ENCODE assay signal across 22 mouse cellular contexts in the genomic region with DNA sequence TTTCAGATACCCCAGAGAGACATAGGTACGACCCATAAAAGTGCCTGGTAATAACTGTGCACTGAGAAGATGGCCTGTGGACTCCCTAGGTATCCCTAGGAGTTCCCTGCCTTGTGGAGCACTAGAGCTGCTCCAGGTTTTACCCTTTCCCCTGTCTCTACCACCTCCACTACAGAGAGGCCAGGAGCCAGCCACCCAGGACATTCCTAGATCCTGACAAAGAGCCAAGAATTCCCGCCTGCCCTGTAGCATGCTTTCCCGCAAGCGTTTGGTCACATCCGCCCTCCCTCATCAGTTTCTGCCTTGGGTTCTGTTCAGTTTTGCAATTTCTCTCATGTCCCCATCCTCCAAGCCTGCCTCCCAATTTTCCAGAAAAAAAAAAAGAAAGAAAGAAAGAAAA.
DNase-seq lines count a peak whose midpoint lies in the region; ATAC-seq and TF ChIP-seq lines count a peak whose summit lies in the region.
"Had no signal": no experiment of that assay in that cellular context is flagged by ENCODE, and none has a peak within 500 bp of the region (broad histone marks: within the 10 kb centered on the region; RNA-seq: fewer than 3 reads in every experiment).

No protein-coding gene starts in this region.

- no peaks in the 10 kb centered on the region for H3K9me3 ChIP-seq in heart, embryonic 14.5 days (ENCODE audit: control insufficient read depth, low read length)
- no peaks in the 10 kb centered on the region for H3K9me3 ChIP-seq in kidney, postnatal 0 days (replicated peaks; ENCODE audit: low read length)
- no peaks in the 10 kb centered on the region for H3K9me3 ChIP-seq in kidney, embryonic 16.5 days (ENCODE audit: low read length)
- H3K9me3 ChIP-seq: forebrain, embryonic 13.5 days; limb, embryonic 15.5 days; liver, embryonic 15.5 days; midbrain, embryonic 13.5 days; neural tube, embryonic 12.5 days had no signal

- no peak for TF ChIP-seq POLR2A in brain, embryonic 14.5 days (IDR thresholded peaks at IDR 0.05; ENCODE audit: borderline replicate concordance, extremely low read depth, insufficient read depth, insufficient read length, poor library complexity, severe bottlenecking)

- H3K9ac ChIP-seq in heart, embryonic 14.5 days (ENCODE audit: low read length), result no peak overlapping the region
- no peak overlapping the region for H3K9ac ChIP-seq in kidney, postnatal 0 days (ENCODE audit: low read depth, low read length)
- no peak overlapping the region for H3K9ac ChIP-seq in kidney, embryonic 16.5 days (replicated peaks; ENCODE audit: low read length)
- H3K9ac ChIP-seq: forebrain, embryonic 13.5 days; hindbrain, embryonic 14.5 days; limb, embryonic 15.5 days; liver, embryonic 15.5 days; midbrain, embryonic 13.5 days; neural tube, embryonic 12.5 days had no signal

- H3K27ac ChIP-seq in heart, embryonic 14.5 days (replicated peaks in 1 of 2; ENCODE audit: control insufficient read depth in 1 of 2, insufficient read depth in 1 of 2, low read depth in 2 of 2, low read length in 2 of 2), result no peak overlapping the region
- H3K27ac ChIP-seq in kidney, postnatal 0 days, result no peak overlapping the region
- H3K27ac ChIP-seq in kidney, embryonic 16.5 days (ENCODE audit: low read length), result no peak overlapping the region
- H3K27ac ChIP-seq: forebrain, embryonic 13.5 days; hindbrain, embryonic 14.5 days; limb, embryonic 15.5 days; liver, embryonic 15.5 days; midbrain, embryonic 13.5 days; neural tube, embryonic 12.5 days had no signal

- 30% methylated on average over 5 of the region's 5 CpGs for WGBS in heart, embryonic 14.5 days
- WGBS in kidney, postnatal 0 days, result 57% methylated on average over 5 of the region's 5 CpGs
- 66% methylated on average over 5 of the region's 5 CpGs for WGBS in kidney, embryonic 16.5 days

- H3K4me3 ChIP-seq in heart, embryonic 14.5 days (ENCODE audit: control insufficient read depth in 1 of 2, insufficient read depth in 1 of 2, low read depth in 1 of 2, low read length in 2 of 2), result no peak overlapping the region
- H3K4me3 ChIP-seq in kidney, postnatal 0 days (replicated peaks; ENCODE audit: low read depth, low read length), result no peak overlapping the region
- H3K4me3 ChIP-seq in kidney, embryonic 16.5 days (ENCODE audit: low read length), result no peak overlapping the region
- H3K4me3 ChIP-seq: forebrain, embryonic 13.5 days; limb, embryonic 15.5 days; liver, embryonic 15.5 days; midbrain, embryonic 13.5 days; neural tube, embryonic 12.5 days had no signal

- no peak for TF ChIP-seq CTCF in kidney, postnatal 0 days (IDR thresholded peaks at IDR 0.05; ENCODE audit: low read depth)
- no peak for TF ChIP-seq CTCF in brain, embryonic 14.5 days (IDR thresholded peaks at IDR 0.05; ENCODE audit: borderline replicate concordance, extremely low read depth, insufficient read depth, insufficient read length)

- DNase-seq in heart, adult 9 months (ENCODE audit: low spot score in 2 of 2), result no peak
- peak; percentile 12 for DNase-seq in kidney, postnatal 0 days (ENCODE audit: low spot score)
- DNase-seq in brain, embryonic 14.5 days (ENCODE audit: low read depth), result peak; percentile 17
- peak; percentile 46 for DNase-seq in lung, postnatal 10 days
- no peak for DNase-seq in spleen, postnatal 36 days (ENCODE audit: low spot score in 2 of 2)
- DNase-seq in embryo, embryonic 10.5 days (ENCODE audit: low spot score), result no peak
- DNase-seq: adrenal gland, adult 2 months; B cell, adult 2 months; cerebellum, adult 9-11 months; gastrocnemius, postnatal 10 days; heart, adult 18-20 months; layer of hippocampus, postnatal 36 days; right cerebral cortex, adult 18-20 months; thymus, postnatal 25 days had no signal

- ATAC-seq in heart, embryonic 14.5 days (ENCODE audit: insufficient number of reproducible peaks, insufficient read depth, low FRiP score, low read depth), result peak; percentile 44; the same call in 1 of the 2 replicates
- no peak for ATAC-seq in kidney, postnatal 0 days (replicated peaks; ENCODE audit: low FRiP score, low read depth)
- no peak for ATAC-seq in kidney, embryonic 16.5 days (ENCODE audit: low FRiP score, low TSS enrichment)
- ATAC-seq: forebrain, embryonic 13.5 days; midbrain, embryonic 13.5 days had no signal

- H3K27me3 ChIP-seq in heart, embryonic 14.5 days (ENCODE audit: control insufficient read depth, insufficient read depth, low read length), result no peaks in the 10 kb centered on the region
- no peaks in the 10 kb centered on the region for H3K27me3 ChIP-seq in kidney, postnatal 0 days (ENCODE audit: insufficient read depth, low read length)
- H3K27me3 ChIP-seq in kidney, embryonic 16.5 days (ENCODE audit: insufficient read depth, low read length), result no peaks in the 10 kb centered on the region
- H3K27me3 ChIP-seq: forebrain, embryonic 13.5 days; limb, embryonic 15.5 days; liver, embryonic 15.5 days; neural tube, embryonic 12.5 days had no signal

- H3K4me1 ChIP-seq in heart, embryonic 14.5 days (ENCODE audit: control insufficient read depth in 2 of 2, insufficient read depth in 2 of 2, low read length in 2 of 2), result peaks cover 7 to 8% of the 10 kb centered on the region in 2 experiments; a peak in 3 of 4 replicates
- H3K4me1 ChIP-seq in kidney, postnatal 0 days (replicated peaks; ENCODE audit: insufficient read depth, low read length), result no peaks in the 10 kb centered on the region
- no peaks in the 10 kb centered on the region for H3K4me1 ChIP-seq in kidney, embryonic 16.5 days (ENCODE audit: insufficient read depth, low read length)
- H3K4me1 ChIP-seq: forebrain, embryonic 13.5 days; liver, embryonic 15.5 days; midbrain, embryonic 13.5 days; neural tube, embryonic 12.5 days had no signal

- no peaks in the 10 kb centered on the region for H3K36me3 ChIP-seq in heart, embryonic 14.5 days (ENCODE audit: control insufficient read depth, insufficient read depth, low read length)
- no peaks in the 10 kb centered on the region for H3K36me3 ChIP-seq in kidney, postnatal 0 days (ENCODE audit: insufficient read depth, low read length)
- H3K36me3 ChIP-seq in kidney, embryonic 16.5 days (ENCODE audit: insufficient read depth, low read length), result no peaks in the 10 kb centered on the region
- H3K36me3 ChIP-seq: limb, embryonic 15.5 days; liver, embryonic 15.5 days; midbrain, embryonic 13.5 days; neural tube, embryonic 12.5 days had no signal

- no peak overlapping the region for H3K4me2 ChIP-seq in heart, embryonic 14.5 days (ENCODE audit: low read length)
- H3K4me2 ChIP-seq in kidney, postnatal 0 days (ENCODE audit: low read length), result no peak overlapping the region
- no peak overlapping the region for H3K4me2 ChIP-seq in kidney, embryonic 16.5 days (replicated peaks; ENCODE audit: low read depth, low read length)
- H3K4me2 ChIP-seq: forebrain, embryonic 13.5 days; hindbrain, embryonic 14.5 days; limb, embryonic 15.5 days; liver, embryonic 15.5 days; midbrain, embryonic 13.5 days; neural tube, embryonic 12.5 days had no signal

Comparison
In these comparisons a context has a peak if more than half of its experiments do, and no peak if none do; other contexts are left out.
1. DNase-seq: peak in kidney, postnatal 0 days (single experiment), brain, embryonic 14.5 days (single experiment) and lung, postnatal 10 days (single experiment); none in heart, adult 9 months (0 of 2), spleen, postnatal 36 days (0 of 2) and embryo, embryonic 10.5 days (single experiment).